Mouse (Mus musculus): Measurements from ENCODE around the gene Shc1.

Gene Shc1

GRCm38 (mm10) chr3:89448720-89449537, 30.7 kb downstream of the Shc1 start:
- no peak for ATAC-seq (ENCODE audit: low TSS enrichment)

- ATAC-seq (ENCODE audit: low TSS enrichment), result peak; percentile 86
These were observed 31.3 kb downstream of the Shc1 start for GRCm38 (mm10) chr3:89449541-89449940.

GRCm38 (mm10) chr3:89451916-89452315, 33.7 kb downstream of the Shc1 start:
- ATAC-seq (ENCODE audit: low TSS enrichment), result no peak

GRCm38 (mm10) chr3:89454401-89455177, 36.3 kb downstream of the Shc1 start, which contains the start of gene Pmvk:
Pmvk (plus strand) TSS chr3:89454541.
- ATAC-seq (ENCODE audit: low TSS enrichment), result no peak

GRCm38 (mm10) chr3:89455786-89456285, 37.6 kb downstream of the Shc1 start:
- ATAC-seq (ENCODE audit: low TSS enrichment), result no peak

- peak; percentile 36; the same call in 1 of the 2 replicates for ATAC-seq (ENCODE audit: low TSS enrichment)
These were observed 38.8 kb downstream of the Shc1 start for GRCm38 (mm10) chr3:89456726-89457665.

GRCm38 (mm10) chr3:89458372-89458964, 40.2 kb downstream of the Shc1 start:
- ATAC-seq (ENCODE audit: low TSS enrichment), result peak; percentile 56; the same call in 1 of the 2 replicates

- peak; percentile 62 for ATAC-seq (ENCODE audit: low TSS enrichment)
These were observed 40.9 kb downstream of the Shc1 start for GRCm38 (mm10) chr3:89458965-89459807.

GRCm38 (mm10) chr3:89468268-89468667, 50.0 kb downstream of the Shc1 start:
- ATAC-seq (ENCODE audit: low TSS enrichment), result no peak

- no peak for ATAC-seq (ENCODE audit: low TSS enrichment)
These were observed 54.0 kb downstream of the Shc1 start for GRCm38 (mm10) chr3:89472280-89472679.

GRCm38 (mm10) chr3:89473838-89474237, 55.6 kb downstream of the Shc1 start:
- no peak for ATAC-seq (ENCODE audit: low TSS enrichment)

GRCm38 (mm10) chr3:89479055-89479454, 60.8 kb downstream of the Shc1 start:
- no peak for ATAC-seq (ENCODE audit: low TSS enrichment)

All from frontal cortex, adult (tissue).